Mouse (Mus musculus): ENCODE results near the gene Cib1. TPM values are rescaled to one million over a fixed set of nuclear protein-coding genes. Genes with fewer than 3 reads are reported as not detected.

The Cib1 gene
- polyA plus RNA-seq, 1 experiment from 2014 or later = 141 TPM

- no peak overlapping the region for H3K4me2 ChIP-seq (ENCODE audit: low read depth, low read length)
- H3K4me1 ChIP-seq (ENCODE audit: control insufficient read depth, insufficient read depth, low read length) = 0 out of 2 replicates have a peak, but pooled peaks cover 4% of the 10 kb centered on the region
- no peak overlapping the region for H3K4me3 ChIP-seq (replicated peaks; ENCODE audit: low read length)
- no peak overlapping the region for H3K9ac ChIP-seq (ENCODE audit: low read length)
- no peak overlapping the region for H3K27ac ChIP-seq (ENCODE audit: low read length)
- no peaks in the 10 kb centered on the region for H3K9me3 ChIP-seq (replicated peaks; ENCODE audit: control insufficient read depth, low read length)
- ATAC-seq (ENCODE audit: insufficient read depth, low FRiP score) = no peak
- 62% methylated on average over 1 of the region's 1 CpGs for WGBS
- no peaks in the 10 kb centered on the region for H3K27me3 ChIP-seq (ENCODE audit: control insufficient read depth, insufficient read depth, low read length)
- peaks cover 22% of the 10 kb centered on the region; the same call in 1 of the 2 replicates for H3K36me3 ChIP-seq (ENCODE audit: control insufficient read depth, insufficient read depth, low read length)
These were observed 35.2 kb upstream of the Cib1 start for GRCm38 (mm10) chr7:80267764-80268163.

DNA sequence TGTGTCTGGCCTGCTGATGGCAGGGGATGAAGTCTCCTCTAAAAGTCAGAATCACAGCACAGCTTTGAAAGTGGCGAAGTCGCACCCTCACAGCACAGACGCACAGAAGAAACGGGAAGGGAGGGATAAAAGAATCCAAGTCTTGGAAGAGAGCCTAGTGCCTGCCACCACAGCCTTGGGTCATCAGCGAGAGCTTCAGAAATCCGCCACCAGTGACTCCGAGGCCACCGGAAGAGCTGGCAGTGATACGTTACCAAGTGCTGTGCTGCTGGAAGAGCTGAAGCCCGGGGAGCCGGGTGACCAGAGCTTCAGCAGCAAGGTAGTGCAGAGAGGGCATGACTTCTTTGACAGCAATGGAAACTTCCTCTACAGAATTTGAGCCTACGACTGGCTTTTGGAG lies 32.0 kb upstream of the Cib1 start:
- no peak overlapping the region for H3K4me3 ChIP-seq (replicated peaks; ENCODE audit: low read length)
- no peaks in the 10 kb centered on the region for H3K9me3 ChIP-seq (replicated peaks; ENCODE audit: control insufficient read depth, low read length)
- H3K9ac ChIP-seq (ENCODE audit: low read length) = no peak overlapping the region
- peaks cover 22% of the 10 kb centered on the region; the same call in 1 of the 2 replicates for H3K36me3 ChIP-seq (ENCODE audit: control insufficient read depth, insufficient read depth, low read length)
- no peak overlapping the region for H3K27ac ChIP-seq (ENCODE audit: low read length)
- no peaks in the 10 kb centered on the region for H3K27me3 ChIP-seq (ENCODE audit: control insufficient read depth, insufficient read depth, low read length)
- H3K4me2 ChIP-seq (ENCODE audit: low read depth, low read length) = no peak overlapping the region
- no peak for ATAC-seq (ENCODE audit: insufficient read depth, low FRiP score)
- H3K4me1 ChIP-seq (ENCODE audit: control insufficient read depth, insufficient read depth, low read length) = peaks cover 10% of the 10 kb centered on the region
- WGBS = 95% methylated on average over 12 of the region's 12 CpGs

DNA sequence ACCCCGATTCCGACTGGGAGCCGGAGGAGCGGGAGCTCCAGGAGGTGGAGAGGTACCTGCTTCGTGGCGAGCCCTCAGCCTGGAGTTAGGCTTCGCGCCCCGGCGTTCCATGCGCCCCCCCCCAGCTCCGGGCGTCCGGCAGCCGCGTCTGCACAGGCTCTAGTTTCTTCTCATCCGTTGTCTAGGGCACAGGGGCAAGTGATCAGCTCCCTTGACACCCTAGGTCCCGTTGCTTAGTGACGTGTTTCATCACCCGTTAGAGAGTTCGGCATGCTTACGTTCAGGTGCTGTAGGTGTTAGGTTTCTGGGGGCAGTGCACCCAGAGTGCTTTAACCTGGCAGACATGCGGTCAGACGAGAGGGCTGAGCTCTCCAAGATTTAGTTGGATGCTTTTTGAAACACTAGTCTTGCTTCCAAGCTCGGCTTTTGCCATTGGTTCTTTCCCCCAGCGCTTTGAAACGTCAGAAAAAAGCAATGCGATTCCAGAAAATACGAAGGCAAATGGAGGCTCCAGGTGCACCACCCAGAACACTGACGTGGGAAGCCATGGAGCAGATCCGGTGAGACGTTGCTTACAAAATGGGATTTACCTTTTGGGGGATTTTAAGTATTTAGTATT lies 28.9 kb upstream of the Cib1 start:
- H3K9me3 ChIP-seq (replicated peaks; ENCODE audit: control insufficient read depth, low read length) = no peaks in the 10 kb centered on the region
- H3K9ac ChIP-seq (ENCODE audit: low read length) = peak overlapping the region; percentile 86
- no peaks in the 10 kb centered on the region; the same call in 1 of the 2 replicates for H3K27me3 ChIP-seq (ENCODE audit: control insufficient read depth, insufficient read depth, low read length)
- peaks cover 10% of the 10 kb centered on the region for H3K4me1 ChIP-seq (ENCODE audit: control insufficient read depth, insufficient read depth, low read length)
- H3K36me3 ChIP-seq (ENCODE audit: control insufficient read depth, insufficient read depth, low read length) = peaks cover 15% of the 10 kb centered on the region; the same call in 1 of the 2 replicates
- peak overlapping the region; percentile 80 for H3K27ac ChIP-seq (ENCODE audit: low read length)
- peak; percentile 42 for ATAC-seq (ENCODE audit: insufficient read depth, low FRiP score)
- peak overlapping the region; percentile 74 for H3K4me3 ChIP-seq (replicated peaks; ENCODE audit: low read length)
- under 1% methylated on average over 32 of the region's 32 CpGs for WGBS
- peak overlapping the region; percentile 86 for H3K4me2 ChIP-seq (ENCODE audit: low read depth, low read length)

DNA sequence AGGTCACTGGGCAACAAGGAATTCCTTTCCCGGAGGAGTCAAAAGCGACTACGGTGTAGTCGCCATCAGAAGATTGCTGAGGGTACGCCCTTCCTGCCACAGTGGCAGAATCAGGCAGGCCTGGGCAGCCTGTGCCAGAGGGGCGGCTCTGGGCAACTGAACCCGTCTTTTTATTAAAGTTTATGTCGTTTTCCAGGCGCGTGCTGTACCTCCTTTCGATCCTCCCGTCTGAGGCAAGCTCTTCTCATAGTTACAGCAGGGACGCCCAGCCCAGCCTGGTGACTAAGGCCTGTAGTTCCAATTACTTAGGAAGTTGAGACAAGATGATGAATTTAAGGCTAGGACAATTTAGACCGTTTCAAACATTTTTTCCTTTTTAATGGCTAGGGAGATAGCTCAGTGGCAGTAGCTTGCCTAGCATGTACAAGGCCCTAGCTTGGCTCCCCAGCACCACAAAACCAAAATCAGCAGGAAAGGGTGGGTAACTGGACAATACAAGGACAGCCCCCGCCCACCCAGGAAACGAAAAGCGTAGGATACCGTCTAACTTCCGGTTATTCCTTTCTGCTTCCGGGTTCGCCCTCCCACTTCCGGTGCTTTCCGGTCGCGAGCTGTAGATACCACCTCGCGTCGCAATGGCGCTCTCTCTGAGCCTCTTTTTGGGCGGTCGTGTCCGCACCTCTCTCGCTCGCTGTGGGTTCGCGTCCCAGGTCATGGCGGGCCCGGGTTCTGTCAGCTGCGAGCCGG lies 28.2 kb upstream of the Cib1 start, which contains the start of gene Ngrn:
Ngrn (plus strand) TSS at position 591 of the 747 bp plus-strand sequence.
- Histone ChIP-seq H3K9ac (ENCODE audit: low read length) (peak within 1 kb of the TSS; percentile 86), H3K9me3 (replicated peaks; ENCODE audit: control insufficient read depth, low read length) (no peaks in the 10 kb centered on the region), H3K4me1 (ENCODE audit: control insufficient read depth, insufficient read depth, low read length) (peaks cover 10% of the 10 kb centered on the region), H3K4me2 (ENCODE audit: low read depth, low read length) (peak within 1 kb of the TSS; percentile 86), H3K36me3 (ENCODE audit: control insufficient read depth, insufficient read depth, low read length) (peaks cover 10% of the 10 kb centered on the region; the same call in 1 of the 2 replicates), H3K4me3 (replicated peaks; ENCODE audit: low read length) (peak within 1 kb of the TSS; percentile 74), H3K27me3 (ENCODE audit: control insufficient read depth, insufficient read depth, low read length) (no peaks in the 10 kb centered on the region; the same call in 1 of the 2 replicates), H3K27ac (ENCODE audit: low read length) (peak within 1 kb of the TSS; percentile 80)
- 24% methylated on average over 40 of the region's 40 CpGs for WGBS
- ATAC-seq (ENCODE audit: insufficient read depth, low FRiP score) = peak; percentile 90

- H3K27ac ChIP-seq (ENCODE audit: low read length) = no peak overlapping the region
- 53% methylated on average over 2 of the region's 2 CpGs for WGBS
- no peaks in the 10 kb centered on the region for H3K9me3 ChIP-seq (replicated peaks; ENCODE audit: control insufficient read depth, low read length)
- no peak overlapping the region for H3K4me3 ChIP-seq (replicated peaks; ENCODE audit: low read length)
- H3K27me3 ChIP-seq (ENCODE audit: control insufficient read depth, insufficient read depth, low read length) = no peaks in the 10 kb centered on the region; the same call in none of the 2 replicates
- H3K4me2 ChIP-seq (ENCODE audit: low read depth, low read length) = no peak overlapping the region
- H3K4me1 ChIP-seq (ENCODE audit: control insufficient read depth, insufficient read depth, low read length) = peaks cover 10% of the 10 kb centered on the region
- no peak for ATAC-seq (ENCODE audit: insufficient read depth, low FRiP score)
- H3K36me3 ChIP-seq (ENCODE audit: control insufficient read depth, insufficient read depth, low read length) = no peaks in the 10 kb centered on the region
- no peak overlapping the region for H3K9ac ChIP-seq (ENCODE audit: low read length)
These were observed 25.1 kb upstream of the Cib1 start for GRCm38 (mm10) chr7:80257706-80258105.

DNA sequence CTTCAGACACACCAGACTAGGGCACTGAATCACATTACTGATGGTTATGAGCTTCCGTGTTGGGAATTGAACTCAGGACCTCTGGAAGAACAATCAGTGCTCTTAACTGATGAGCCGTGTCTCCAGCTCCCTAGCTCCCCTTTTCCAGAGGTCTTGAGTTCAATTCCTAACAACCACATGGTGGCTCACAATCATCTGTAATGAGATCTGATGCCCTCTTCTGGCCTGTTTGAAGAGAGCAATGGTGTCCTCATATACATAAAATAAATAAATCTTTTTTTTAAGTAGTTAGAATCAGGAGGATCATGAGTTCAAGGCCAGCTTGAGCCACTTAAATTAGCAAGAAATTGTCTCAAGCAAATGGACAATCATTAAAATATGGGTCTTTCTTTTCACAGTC lies 23.4 kb upstream of the Cib1 start:
- Histone ChIP-seq H3K36me3 (ENCODE audit: control insufficient read depth, insufficient read depth, low read length) (no peaks in the 10 kb centered on the region), H3K9me3 (replicated peaks; ENCODE audit: control insufficient read depth, low read length) (no peaks in the 10 kb centered on the region), H3K4me1 (ENCODE audit: control insufficient read depth, insufficient read depth, low read length) (peaks cover 5% of the 10 kb centered on the region; the same call in 1 of the 2 replicates), H3K4me2 (ENCODE audit: low read depth, low read length) (no peak overlapping the region), H3K9ac (ENCODE audit: low read length) (no peak overlapping the region), H3K27me3 (ENCODE audit: control insufficient read depth, insufficient read depth, low read length) (no peaks in the 10 kb centered on the region; the same call in none of the 2 replicates), H3K27ac (ENCODE audit: low read length) (no peak overlapping the region), H3K4me3 (replicated peaks; ENCODE audit: low read length) (no peak overlapping the region)
- 73% methylated on average over 2 of the region's 2 CpGs for WGBS
- no peak for ATAC-seq (ENCODE audit: insufficient read depth, low FRiP score)

DNA sequence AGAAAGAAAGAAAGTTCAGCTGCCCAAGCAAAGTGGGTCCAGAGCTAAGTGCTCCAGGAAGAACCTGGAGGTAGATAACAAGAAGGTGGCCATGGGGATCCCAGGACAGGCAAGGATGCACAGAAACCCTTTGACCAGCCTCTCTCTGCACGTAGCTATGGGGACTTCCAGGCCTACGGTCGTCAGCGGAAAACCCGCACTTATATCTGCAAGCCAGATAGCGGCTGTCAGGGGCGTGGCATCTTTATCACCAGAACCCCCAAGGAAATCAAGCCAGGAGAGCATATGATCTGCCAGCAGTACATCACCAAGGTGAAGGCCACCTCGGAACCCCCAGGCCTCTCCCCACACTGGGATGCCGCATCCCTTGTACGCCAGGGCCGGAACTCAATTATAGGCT lies 20.3 kb upstream of the Cib1 start:
- Histone ChIP-seq H3K4me1 (ENCODE audit: control insufficient read depth, insufficient read depth, low read length) (no peaks in the 10 kb centered on the region; the same call in 1 of the 2 replicates), H3K4me3 (replicated peaks; ENCODE audit: low read length) (no peak overlapping the region), H3K27ac (ENCODE audit: low read length) (no peak overlapping the region), H3K9ac (ENCODE audit: low read length) (no peak overlapping the region), H3K9me3 (replicated peaks; ENCODE audit: control insufficient read depth, low read length) (no peaks in the 10 kb centered on the region), H3K4me2 (ENCODE audit: low read depth, low read length) (no peak overlapping the region), H3K27me3 (ENCODE audit: control insufficient read depth, insufficient read depth, low read length) (no peaks in the 10 kb centered on the region; the same call in 1 of the 2 replicates), H3K36me3 (ENCODE audit: control insufficient read depth, insufficient read depth, low read length) (no peaks in the 10 kb centered on the region)
- 76% methylated on average over 11 of the region's 11 CpGs for WGBS
- no peak for ATAC-seq (ENCODE audit: insufficient read depth, low FRiP score)

DNA sequence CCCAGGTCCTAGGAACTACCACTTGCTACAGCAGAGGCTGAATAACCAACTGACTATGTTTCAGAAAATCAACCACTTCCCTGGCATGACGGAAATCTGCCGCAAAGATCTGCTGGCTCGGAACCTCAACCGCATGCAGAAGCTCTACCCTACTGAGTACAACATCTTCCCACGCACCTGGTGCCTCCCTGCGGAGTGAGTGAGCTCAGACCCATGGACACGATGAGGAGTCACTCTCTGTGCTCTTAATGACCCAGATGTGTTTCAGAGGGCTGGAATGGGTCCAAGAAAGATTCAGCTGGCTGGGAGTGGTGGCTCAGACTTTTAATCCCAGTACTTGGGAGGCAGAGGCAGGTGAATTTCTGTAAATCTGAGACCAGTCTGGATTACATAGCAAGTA lies 19.8 kb upstream of the Cib1 start:
- Histone ChIP-seq H3K9me3 (replicated peaks; ENCODE audit: control insufficient read depth, low read length) (no peaks in the 10 kb centered on the region), H3K36me3 (ENCODE audit: control insufficient read depth, insufficient read depth, low read length) (no peaks in the 10 kb centered on the region), H3K4me2 (ENCODE audit: low read depth, low read length) (no peak overlapping the region), H3K4me1 (ENCODE audit: control insufficient read depth, insufficient read depth, low read length) (no peaks in the 10 kb centered on the region; the same call in 1 of the 2 replicates), H3K27ac (ENCODE audit: low read length) (no peak overlapping the region), H3K9ac (ENCODE audit: low read length) (no peak overlapping the region), H3K4me3 (replicated peaks; ENCODE audit: low read length) (no peak overlapping the region), H3K27me3 (ENCODE audit: control insufficient read depth, insufficient read depth, low read length) (no peaks in the 10 kb centered on the region; the same call in 1 of the 2 replicates)
- WGBS = 77% methylated on average over 7 of the region's 7 CpGs
- no peak for ATAC-seq (ENCODE audit: insufficient read depth, low FRiP score)

DNA sequence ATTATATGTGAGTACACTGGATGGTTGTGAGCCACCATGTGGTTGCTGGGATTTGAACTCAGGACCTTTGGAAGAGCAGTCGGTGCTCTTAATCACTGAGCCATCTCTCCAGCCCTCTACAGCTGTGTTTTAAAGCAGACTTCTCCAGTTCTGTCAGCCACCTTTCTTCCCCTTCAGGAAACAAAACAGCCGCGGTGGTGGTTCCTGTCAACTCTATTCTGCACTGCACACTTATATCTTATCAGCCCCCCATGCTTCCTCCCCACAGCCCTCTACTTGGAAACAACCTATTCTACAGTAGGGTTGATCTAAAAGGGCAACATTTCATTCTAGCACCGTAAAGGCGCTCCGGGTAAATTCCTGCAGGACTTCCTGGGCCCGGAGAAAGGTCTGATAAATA lies 14.2 kb upstream of the Cib1 start:
- no peaks in the 10 kb centered on the region for H3K9me3 ChIP-seq (replicated peaks; ENCODE audit: control insufficient read depth, low read length)
- ATAC-seq (ENCODE audit: insufficient read depth, low FRiP score) = no peak

More for the DNA sequence above, 14.2 kb upstream of the Cib1 start:
- peak overlapping the region; percentile 86; the same call in 1 of the 2 replicates for H3K9ac ChIP-seq (ENCODE audit: low read length)
- peak overlapping the region; percentile 68 for H3K4me3 ChIP-seq (replicated peaks; ENCODE audit: low read length)
- no peaks in the 10 kb centered on the region for H3K27me3 ChIP-seq (ENCODE audit: control insufficient read depth, insufficient read depth, low read length)
- H3K4me1 ChIP-seq (ENCODE audit: control insufficient read depth, insufficient read depth, low read length) = no peaks in the 10 kb centered on the region; the same call in 1 of the 2 replicates
- WGBS = 37% methylated on average over 7 of the region's 7 CpGs
- H3K27ac ChIP-seq (ENCODE audit: low read length) = peak overlapping the region; percentile 88
- peak overlapping the region; percentile 70 for H3K4me2 ChIP-seq (ENCODE audit: low read depth, low read length)
- no peaks in the 10 kb centered on the region for H3K36me3 ChIP-seq (ENCODE audit: control insufficient read depth, insufficient read depth, low read length)

Data from stomach, embryonic 16.5 days (tissue).